Mouse (Mus musculus): ENCODE results near the gene Ambra1. TPM values are rescaled to one million over a fixed set of nuclear protein-coding genes. Genes with fewer than 3 reads are reported as not detected.
"Not testable (repeated sequence)": the region's sequence is repeated elsewhere in the genome, so short reads cannot be mapped to it uniquely, and the experiment has no call there.

Gene Ambra1
- polyA plus RNA-seq, 1 experiment from 2014 or later = 25.0 TPM

- peak; percentile 14 for DNase-seq (ENCODE audit: low spot score)
- Histone ChIP-seq H3K27me3 (replicated peaks; ENCODE audit: low read depth, poor library complexity, severe bottlenecking) (no peaks in the 10 kb centered on the region), H3K27ac (replicated peaks) (peak overlapping the region; percentile 92), H3K4me3 (peak overlapping the region; percentile 94), H3K9me3 (no peaks in the 10 kb centered on the region), H3K36me3 (replicated peaks) (peaks cover 19% of the 10 kb centered on the region), H3K4me1 (peaks cover 24% of the 10 kb centered on the region)
- WGBS = 5% methylated on average over 8 of the region's 8 CpGs
Observed at GRCm38 (mm10) chr2:91711256-91711925, 18.5 kb upstream of the Ambra1 start.

- no peaks in the 10 kb centered on the region for H3K9me3 ChIP-seq
- H3K27me3 ChIP-seq (replicated peaks; ENCODE audit: low read depth, poor library complexity, severe bottlenecking) = no peaks in the 10 kb centered on the region
- no peak overlapping the region for H3K27ac ChIP-seq (replicated peaks)
- peaks cover 38% of the 10 kb centered on the region for H3K36me3 ChIP-seq (replicated peaks)
- no peak for DNase-seq (ENCODE audit: low spot score)
- 95% methylated on average over 1 of the region's 1 CpGs for WGBS
- peaks cover 17% of the 10 kb centered on the region for H3K4me1 ChIP-seq
- no peak overlapping the region for H3K4me3 ChIP-seq
Observed at GRCm38 (mm10) chr2:91714921-91715320, 15.0 kb upstream of the Ambra1 start.

GRCm38 (mm10) chr2:91718276-91718675, 11.7 kb upstream of the Ambra1 start:
- H3K4me1 ChIP-seq = no peaks in the 10 kb centered on the region
- no peak overlapping the region for H3K27ac ChIP-seq (replicated peaks)
- DNase-seq (ENCODE audit: low spot score) = no peak
- WGBS = 84% methylated on average over 6 of the region's 6 CpGs
- H3K9me3 ChIP-seq = no peaks in the 10 kb centered on the region
- no peak overlapping the region for H3K4me3 ChIP-seq
- H3K36me3 ChIP-seq (replicated peaks) = peaks cover 46% of the 10 kb centered on the region
- no peaks in the 10 kb centered on the region for H3K27me3 ChIP-seq (replicated peaks; ENCODE audit: low read depth, poor library complexity, severe bottlenecking)

- H3K4me1 ChIP-seq = no peaks in the 10 kb centered on the region
- H3K27ac ChIP-seq (replicated peaks) = no peak overlapping the region
- H3K4me3 ChIP-seq = no peak overlapping the region
- no peak for DNase-seq (ENCODE audit: low spot score)
- no peaks in the 10 kb centered on the region for H3K9me3 ChIP-seq
- peaks cover 24% of the 10 kb centered on the region for H3K36me3 ChIP-seq (replicated peaks)
- 77% methylated on average over 4 of the region's 4 CpGs for WGBS
- 0 out of 2 replicates have a peak, but pooled peaks cover 4% of the 10 kb centered on the region for H3K27me3 ChIP-seq (replicated peaks; ENCODE audit: low read depth, poor library complexity, severe bottlenecking)
Observed at GRCm38 (mm10) chr2:91723382-91723781, 6.6 kb upstream of the Ambra1 start.

GRCm38 (mm10) chr2:91723951-91724350, 6.0 kb upstream of the Ambra1 start:
- Histone ChIP-seq H3K4me1 (no peaks in the 10 kb centered on the region), H3K36me3 (replicated peaks) (peaks cover 22% of the 10 kb centered on the region), H3K27me3 (replicated peaks; ENCODE audit: low read depth, poor library complexity, severe bottlenecking) (0 out of 2 replicates have a peak, but pooled peaks cover 4% of the 10 kb centered on the region), H3K27ac (replicated peaks) (no peak overlapping the region), H3K4me3 (no peak overlapping the region), H3K9me3 (no peaks in the 10 kb centered on the region)
- no peak for DNase-seq (ENCODE audit: low spot score)

GRCm38 (mm10) chr2:91724716-91725115, 5.2 kb upstream of the Ambra1 start:
- H3K9me3 ChIP-seq = no peaks in the 10 kb centered on the region
- DNase-seq (ENCODE audit: low spot score) = no peak
- peaks cover 16% of the 10 kb centered on the region for H3K36me3 ChIP-seq (replicated peaks)
- H3K4me1 ChIP-seq = no peaks in the 10 kb centered on the region
- H3K27ac ChIP-seq (replicated peaks) = no peak overlapping the region
- 0 out of 2 replicates have a peak, but pooled peaks cover 4% of the 10 kb centered on the region for H3K27me3 ChIP-seq (replicated peaks; ENCODE audit: low read depth, poor library complexity, severe bottlenecking)
- no peak overlapping the region for H3K4me3 ChIP-seq
- 60% methylated on average over 2 of the region's 2 CpGs for WGBS

GRCm38 (mm10) chr2:91725476-91725875, 4.5 kb upstream of the Ambra1 start:
- H3K4me1 ChIP-seq; H3K36me3 ChIP-seq (replicated peaks); H3K9me3 ChIP-seq; DNase-seq (ENCODE audit: low spot score); H3K27ac ChIP-seq (replicated peaks); H3K27me3 ChIP-seq (replicated peaks; ENCODE audit: low read depth, poor library complexity, severe bottlenecking); H3K4me3 ChIP-seq: not testable (repeated sequence)
- WGBS = 50% methylated on average over 4 of the region's 4 CpGs

GRCm38 (mm10) chr2:91727011-91727410, 2.9 kb upstream of the Ambra1 start:
- DNase-seq (ENCODE audit: low spot score) = no peak
- 87% methylated on average over 3 of the region's 3 CpGs for WGBS
- H3K9me3 ChIP-seq = no peaks in the 10 kb centered on the region
- H3K27me3 ChIP-seq (replicated peaks; ENCODE audit: low read depth, poor library complexity, severe bottlenecking) = 0 out of 2 replicates have a peak, but pooled peaks cover 4% of the 10 kb centered on the region
- H3K27ac ChIP-seq (replicated peaks) = no peak overlapping the region
- H3K36me3 ChIP-seq (replicated peaks) = no peaks in the 10 kb centered on the region
- H3K4me3 ChIP-seq = no peak overlapping the region
- H3K4me1 ChIP-seq = peaks cover 4% of the 10 kb centered on the region

GRCm38 (mm10) chr2:91729571-91729970, 363 bp upstream of the Ambra1 start:
- no peak for DNase-seq (ENCODE audit: low spot score)
- Histone ChIP-seq H3K4me1 (peaks cover 4% of the 10 kb centered on the region), H3K27me3 (replicated peaks; ENCODE audit: low read depth, poor library complexity, severe bottlenecking) (0 out of 2 replicates have a peak, but pooled peaks cover 4% of the 10 kb centered on the region), H3K36me3 (replicated peaks) (peaks cover 11% of the 10 kb centered on the region), H3K9me3 (no peaks in the 10 kb centered on the region), H3K4me3 (peak overlapping the region; percentile 99), H3K27ac (replicated peaks) (peak overlapping the region; percentile 94)
- 22% methylated on average over 4 of the region's 4 CpGs for whole genome bisulfite sequencing

- H3K27ac ChIP-seq (replicated peaks) = no peak overlapping the region
- no peak overlapping the region for H3K4me3 ChIP-seq
- H3K9me3 ChIP-seq = no peaks in the 10 kb centered on the region
- H3K27me3 ChIP-seq (replicated peaks; ENCODE audit: low read depth, poor library complexity, severe bottlenecking) = no peaks in the 10 kb centered on the region
- H3K36me3 ChIP-seq (replicated peaks) = peaks cover 21% of the 10 kb centered on the region
- 91% methylated on average over 5 of the region's 5 CpGs for WGBS
- DNase-seq (ENCODE audit: low spot score) = no peak
- peaks cover 6% of the 10 kb centered on the region for H3K4me1 ChIP-seq
Observed at GRCm38 (mm10) chr2:91735221-91735620, 5.3 kb downstream of the Ambra1 start.

- H3K36me3 ChIP-seq (replicated peaks) = peaks cover 23% of the 10 kb centered on the region
- H3K9me3 ChIP-seq = no peaks in the 10 kb centered on the region
- WGBS = 90% methylated on average over 1 of the region's 1 CpGs
- H3K27me3 ChIP-seq (replicated peaks; ENCODE audit: low read depth, poor library complexity, severe bottlenecking) = no peaks in the 10 kb centered on the region
- no peak overlapping the region for H3K27ac ChIP-seq (replicated peaks)
- H3K4me1 ChIP-seq = 0 out of 2 replicates have a peak, but pooled peaks cover 3% of the 10 kb centered on the region
- no peak for DNase-seq (ENCODE audit: low spot score)
- no peak overlapping the region for H3K4me3 ChIP-seq
Observed at GRCm38 (mm10) chr2:91739586-91739985, 9.7 kb downstream of the Ambra1 start.

GRCm38 (mm10) chr2:91744686-91745085, 14.8 kb downstream of the Ambra1 start:
- Histone ChIP-seq H3K36me3 (replicated peaks) (peaks cover 18% of the 10 kb centered on the region), H3K9me3 (no peaks in the 10 kb centered on the region), H3K4me1 (no peaks in the 10 kb centered on the region), H3K27ac (replicated peaks) (no peak overlapping the region), H3K4me3 (no peak overlapping the region), H3K27me3 (replicated peaks; ENCODE audit: low read depth, poor library complexity, severe bottlenecking) (no peaks in the 10 kb centered on the region)
- DNase-seq (ENCODE audit: low spot score) = no peak
- 85% methylated on average over 5 of the region's 5 CpGs for WGBS

- no peaks in the 10 kb centered on the region for H3K4me1 ChIP-seq
- no peak overlapping the region for H3K4me3 ChIP-seq
- H3K36me3 ChIP-seq (replicated peaks) = no peaks in the 10 kb centered on the region
- no peak overlapping the region for H3K27ac ChIP-seq (replicated peaks)
- 71% methylated on average over 2 of the region's 2 CpGs for WGBS
- H3K27me3 ChIP-seq (replicated peaks; ENCODE audit: low read depth, poor library complexity, severe bottlenecking) = no peaks in the 10 kb centered on the region
- DNase-seq (ENCODE audit: low spot score) = no peak
- H3K9me3 ChIP-seq = no peaks in the 10 kb centered on the region
Observed at GRCm38 (mm10) chr2:91749811-91750261, 19.9 kb downstream of the Ambra1 start.

All from embryonic facial prominence, embryonic 10.5 days (tissue).